Mouse (Mus musculus) lung, embryonic 16.5 days (tissue): Measurements from ENCODE around the gene Celsr1. TPM values are rescaled to one million over a fixed set of nuclear protein-coding genes. Genes with fewer than 3 reads are reported as not detected.

Experiments
- ATAC-seq: fragments of 200-750 bp; cut with Nextera tagmentation; 2 replicates; pipeline ENCODE4 v1.8.0; 2017; ENCODE audit warnings: low read depth, mild to moderate bottlenecking, moderate library complexity
- H3K27ac ChIP-seq: fragments of 300-500 bp; sonication (generic); 2 replicates; pipeline ENCODE4 v1.5.1; 2014; ENCODE audit warnings: mild to moderate bottlenecking, control low read depth, low read length
- H3K27me3 ChIP-seq: fragments of 300-500 bp; sonication (generic); 2 replicates; pipeline ENCODE4 v1.6.1; 2014; ENCODE audit warnings: low read depth, low read length, mixed read lengths; ENCODE audit not compliant: control insufficient read depth, insufficient read depth
- H3K36me3 ChIP-seq: fragments of 300-500 bp; sonication (generic); 2 replicates; pipeline ENCODE4 v1.6.1; 2014; ENCODE audit warnings: low read length; ENCODE audit not compliant: control insufficient read depth, insufficient read depth
- H3K4me1 ChIP-seq: fragments of 300-500 bp; sonication (generic); replicated peaks from 2 replicates; pipeline ENCODE4 v1.6.1; 2014; ENCODE audit warnings: low read length, mixed read lengths; ENCODE audit not compliant: control insufficient read depth, insufficient read depth
- H3K4me2 ChIP-seq: fragments of 300-500 bp; sonication (generic); 2 replicates; pipeline ENCODE4 v1.6.1; 2014; ENCODE audit warnings: low read depth, low read length, control low read depth
- H3K4me3 ChIP-seq: fragments of 300-500 bp; sonication (generic); 2 replicates; pipeline ENCODE4 v1.5.1; 2014; ENCODE audit warnings: mild to moderate bottlenecking, low read length, control low read depth
- H3K9ac ChIP-seq: fragments of 300-500 bp; sonication (generic); 2 replicates; pipeline ENCODE4 v1.6.1; 2014; ENCODE audit warnings: low read length, control low read depth
- H3K9me3 ChIP-seq: fragments of 300-500 bp; sonication (generic); 2 replicates; pipeline ENCODE4 v1.6.1; 2016; ENCODE audit warnings: low read length; ENCODE audit not compliant: control insufficient read depth
- WGBS: fragments of 180-500 bp; shearing (Covaris S2); extraction: QIAGEN DNeasy Blood & Tissue Kit; methylation state at CpG from one replicate; pipeline ENCODE4 v1.1.7; 2014; 5-methylcytosine and 5-hydroxymethylcytosine counted together
- polyA plus RNA-seq: library from polyadenylated mRNA; unstranded; fragments of >200 nt; fragmentation: Nextera tagmentation; extraction: Ambion mirVana; gene quantifications from 2 replicates; pipeline ENCODE4 v1.2.1, GENCODE M21; 2015

The Celsr1 gene
- polyA plus RNA-seq, 1 experiment from 2014 or later = 3.6 TPM

DNA sequence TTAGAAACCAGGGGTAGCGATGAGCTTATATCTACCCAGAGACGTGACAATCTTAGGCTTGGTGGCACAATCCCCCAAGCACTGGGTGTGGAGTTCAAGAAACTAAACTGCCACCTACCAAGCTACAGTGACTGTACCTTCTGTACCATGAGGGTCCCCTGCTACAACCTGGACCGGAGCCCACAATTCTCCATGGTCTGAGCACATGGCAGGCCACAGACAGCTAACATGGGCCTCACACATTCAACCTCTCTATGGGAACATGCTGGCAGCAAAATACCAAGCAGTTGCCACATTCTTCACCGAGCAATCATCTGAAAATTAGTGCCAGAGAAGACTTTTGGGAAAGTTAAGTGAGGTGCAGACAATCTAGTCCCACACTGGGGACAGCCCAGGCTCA is 47.4 kb downstream of the Celsr1 start:
- no peak overlapping the region for H3K4me3 ChIP-seq
- WGBS = 85% methylated on average over 4 of the region's 4 CpGs
- ATAC-seq = no peak

DNA sequence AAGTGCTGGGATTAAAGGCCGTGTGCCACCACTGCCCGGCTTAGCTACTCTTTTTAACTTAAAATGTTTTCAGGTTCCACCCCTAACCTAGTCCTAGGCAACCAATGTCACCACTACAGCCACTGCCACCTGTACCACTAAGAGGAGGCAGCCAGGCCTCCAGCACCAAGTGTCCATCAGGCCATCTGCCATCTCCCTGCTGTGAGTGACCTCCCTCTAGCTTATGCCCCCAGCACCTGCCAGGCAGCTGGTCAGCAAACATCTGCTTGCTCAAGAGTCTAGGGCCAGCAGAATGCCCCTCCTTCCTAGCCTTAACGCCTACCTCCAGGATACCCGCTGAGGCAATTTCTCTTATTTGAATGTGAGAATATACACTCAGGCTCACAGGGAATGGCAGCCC is 48.0 kb downstream of the Celsr1 start:
- Histone ChIP-seq H3K4me1 (no peaks in the 10 kb centered on the region; the same call in 1 of the 2 replicates), H3K4me3 (no peak overlapping the region), H3K9me3 (no peaks in the 10 kb centered on the region), H3K36me3 (no peaks in the 10 kb centered on the region), H3K27me3 (no peaks in the 10 kb centered on the region), H3K9ac (no peak overlapping the region), H3K4me2 (no peak overlapping the region), H3K27ac (no peak overlapping the region)
- ATAC-seq = no peak
- WGBS = 61% methylated on average over 4 of the region's 4 CpGs

More for the DNA sequence above, 47.4 kb downstream of the Celsr1 start:
- peaks cover 5% of the 10 kb centered on the region for H3K4me1 ChIP-seq
- no peaks in the 10 kb centered on the region for H3K36me3 ChIP-seq
- no peak overlapping the region for H3K27ac ChIP-seq
- H3K4me2 ChIP-seq = no peak overlapping the region
- no peaks in the 10 kb centered on the region for H3K9me3 ChIP-seq
- no peak overlapping the region for H3K9ac ChIP-seq
- no peaks in the 10 kb centered on the region for H3K27me3 ChIP-seq

DNA sequence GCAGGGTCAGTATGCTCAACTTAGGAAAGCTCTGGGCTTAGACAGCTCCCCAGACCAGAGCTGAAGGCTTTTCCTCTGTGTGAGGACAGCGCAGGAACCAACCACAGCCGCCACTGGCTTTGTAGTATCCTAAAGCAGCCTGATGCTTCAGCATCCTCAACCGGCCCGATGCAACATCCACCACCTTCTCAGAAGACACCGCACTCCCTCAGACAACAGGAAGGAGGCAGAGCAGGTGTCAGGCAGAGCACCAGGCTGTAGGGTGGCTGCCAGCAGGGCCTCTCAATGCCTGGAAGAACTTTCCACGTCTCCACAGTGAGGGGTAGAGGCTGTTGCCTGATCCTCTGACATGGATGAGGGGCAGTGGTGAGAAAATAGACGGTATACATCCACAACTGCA is 50.4 kb downstream of the Celsr1 start:
- H3K9me3 ChIP-seq = no peaks in the 10 kb centered on the region
- no peaks in the 10 kb centered on the region for H3K27me3 ChIP-seq
- no peak overlapping the region for H3K4me3 ChIP-seq
- H3K36me3 ChIP-seq = no peaks in the 10 kb centered on the region
- no peaks in the 10 kb centered on the region; the same call in 1 of the 2 replicates for H3K4me1 ChIP-seq
- H3K4me2 ChIP-seq = no peak overlapping the region
- H3K27ac ChIP-seq = no peak overlapping the region
- 79% methylated on average over 7 of the region's 7 CpGs for WGBS
- ATAC-seq = no peak
- H3K9ac ChIP-seq = no peak overlapping the region

DNA sequence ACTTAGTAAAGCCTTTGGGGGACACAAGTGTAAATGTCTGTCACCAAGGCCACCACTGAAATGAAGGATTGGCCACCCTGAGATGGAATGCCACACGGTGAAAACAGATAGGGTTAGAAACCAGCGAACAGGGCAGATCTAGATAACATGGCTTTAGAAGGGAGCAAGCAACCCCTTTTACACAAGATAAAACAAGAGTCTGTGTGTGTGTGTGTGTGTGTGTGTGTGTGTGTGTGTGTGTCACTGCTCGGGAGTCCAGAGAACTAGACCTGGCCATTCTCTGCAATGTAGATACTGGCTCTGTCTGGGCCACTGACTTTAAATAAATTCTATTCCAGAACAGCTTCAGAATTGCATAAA is 51.2 kb downstream of the Celsr1 start:
- no peak overlapping the region for H3K9ac ChIP-seq
- H3K9me3 ChIP-seq = no peaks in the 10 kb centered on the region
- no peaks in the 10 kb centered on the region for H3K27me3 ChIP-seq
- ATAC-seq = no peak
- H3K4me2 ChIP-seq = no peak overlapping the region
- no peak overlapping the region for H3K27ac ChIP-seq
- H3K4me3 ChIP-seq = no peak overlapping the region
- no peaks in the 10 kb centered on the region for H3K36me3 ChIP-seq
- peaks cover under 1% of the 10 kb centered on the region for H3K4me1 ChIP-seq
- WGBS = 36% methylated on average over 3 of the region's 3 CpGs

DNA sequence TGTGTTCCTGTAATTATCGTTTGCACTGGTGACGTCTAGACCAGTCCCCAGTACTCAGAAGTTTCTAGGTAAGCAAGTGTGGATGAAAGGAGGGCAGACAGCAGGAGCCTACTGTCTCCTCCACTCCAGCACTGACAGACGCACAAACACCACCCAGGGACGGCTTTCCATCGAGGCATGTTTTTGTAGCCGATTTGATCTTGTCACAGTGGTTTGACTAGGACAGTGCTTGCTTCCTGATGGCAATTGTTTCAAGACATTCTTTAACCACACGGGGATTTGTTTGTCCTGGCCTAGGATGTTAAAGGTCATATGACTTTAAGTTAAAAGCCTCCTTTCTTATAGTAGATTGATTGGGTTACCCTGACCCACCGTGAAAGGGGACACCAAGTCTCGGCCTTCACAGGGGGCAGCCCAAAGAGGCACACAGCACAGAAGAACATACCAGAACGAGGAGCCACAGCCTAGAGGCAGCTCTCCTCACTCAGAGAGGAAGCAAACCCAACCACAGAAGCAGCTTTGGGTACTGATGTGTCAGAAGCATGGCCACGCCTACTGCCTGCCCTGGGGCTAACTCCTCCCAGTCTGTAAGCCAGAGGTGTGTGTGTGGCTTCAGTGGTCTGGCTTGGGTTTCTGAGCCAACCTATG is 51.7 kb downstream of the Celsr1 start:
- Histone ChIP-seq H3K27me3 (no peaks in the 10 kb centered on the region), H3K27ac (no peak overlapping the region)
- WGBS = 24% methylated on average over 11 of the region's 11 CpGs

DNA sequence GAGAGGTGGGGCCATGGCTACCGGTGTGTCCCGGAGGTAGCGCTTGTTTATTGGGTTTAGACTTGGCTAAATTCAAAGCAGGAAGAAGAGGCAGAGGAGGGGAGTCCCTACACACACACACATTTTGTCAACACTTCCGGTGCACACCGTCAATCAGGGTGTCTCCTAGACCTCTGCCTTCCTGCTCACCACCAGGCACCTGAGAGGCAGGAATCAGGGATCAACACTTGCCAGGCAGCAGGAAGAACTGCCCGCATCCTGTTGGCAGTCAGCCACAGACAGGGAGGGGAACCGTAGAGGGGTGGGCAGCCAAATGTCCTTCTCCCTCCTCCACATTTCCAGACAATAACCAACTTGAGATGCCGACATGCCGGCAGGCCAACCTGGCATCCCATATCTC is 56.5 kb downstream of the Celsr1 start:
- peak overlapping the region; percentile 50; the same call in 1 of the 2 replicates for H3K27ac ChIP-seq
- peak; percentile 45 for ATAC-seq
- no peak overlapping the region for H3K9ac ChIP-seq
- peaks cover 20% of the 10 kb centered on the region for H3K4me1 ChIP-seq
- H3K4me2 ChIP-seq = no peak overlapping the region
- 48% methylated on average over 9 of the region's 9 CpGs for WGBS
- no peaks in the 10 kb centered on the region for H3K27me3 ChIP-seq
- H3K4me3 ChIP-seq = no peak overlapping the region
- H3K36me3 ChIP-seq = no peaks in the 10 kb centered on the region
- no peaks in the 10 kb centered on the region for H3K9me3 ChIP-seq

More for the DNA sequence above, 51.7 kb downstream of the Celsr1 start:
- H3K9ac ChIP-seq = no peak overlapping the region
- H3K9me3 ChIP-seq = no peaks in the 10 kb centered on the region
- H3K4me3 ChIP-seq = no peak overlapping the region
- H3K36me3 ChIP-seq = no peaks in the 10 kb centered on the region
- H3K4me1 ChIP-seq = peaks cover 5% of the 10 kb centered on the region
- 0 out of 2 replicates have a peak, but pooled peaks have one; percentile 42 for ATAC-seq
- no peak overlapping the region for H3K4me2 ChIP-seq

DNA sequence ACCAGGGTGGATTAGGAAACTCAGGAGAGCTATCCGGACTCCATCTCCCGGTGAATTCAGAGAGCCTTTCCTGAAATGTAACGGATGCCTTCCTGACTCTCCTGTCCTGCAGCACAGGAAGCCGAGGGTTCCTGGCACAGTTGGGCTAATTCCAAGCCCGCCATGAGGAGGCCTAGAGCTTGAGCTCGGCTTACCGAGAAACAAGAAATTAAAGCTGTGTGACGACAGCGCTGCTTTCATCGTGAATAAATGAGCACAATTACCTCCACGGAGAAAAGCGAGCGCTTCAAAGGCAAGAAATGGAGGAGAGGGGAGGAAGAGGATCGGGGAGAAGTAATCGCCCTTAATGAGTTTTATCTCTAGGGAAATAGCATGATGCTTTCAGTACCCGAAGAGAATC is 57.8 kb downstream of the Celsr1 start:
- H3K36me3 ChIP-seq = no peaks in the 10 kb centered on the region
- no peak overlapping the region for H3K4me2 ChIP-seq
- peak overlapping the region; percentile 41 for H3K27ac ChIP-seq
- H3K9me3 ChIP-seq = no peaks in the 10 kb centered on the region
- H3K4me3 ChIP-seq = no peak overlapping the region
- peak overlapping the region; percentile 10; the same call in 1 of the 2 replicates for H3K9ac ChIP-seq
- 49% methylated on average over 16 of the region's 16 CpGs for WGBS
- peaks cover 23% of the 10 kb centered on the region for H3K4me1 ChIP-seq
- no peaks in the 10 kb centered on the region for H3K27me3 ChIP-seq
- ATAC-seq = no peak

DNA sequence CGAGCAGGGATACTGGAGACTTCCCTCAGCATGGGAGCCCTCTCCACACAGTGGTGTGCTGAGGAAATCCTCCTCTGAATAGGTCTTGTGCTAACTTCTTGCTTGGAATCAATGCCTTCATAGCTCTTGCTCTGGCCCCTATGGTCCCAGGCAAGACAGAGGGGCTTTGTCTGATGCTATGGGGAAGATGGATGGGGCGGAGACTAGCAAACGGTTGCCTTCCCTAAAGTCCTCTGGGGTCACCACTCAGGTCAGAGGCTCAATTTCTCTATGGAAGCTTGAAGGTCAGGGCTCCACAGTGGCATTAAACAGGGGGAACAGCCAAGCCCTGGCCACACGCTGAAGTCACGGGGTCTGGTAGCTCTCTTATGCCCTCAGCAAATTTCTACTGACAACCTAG is 62.0 kb downstream of the Celsr1 start:
- no peaks in the 10 kb centered on the region for H3K27me3 ChIP-seq
- H3K9me3 ChIP-seq = no peaks in the 10 kb centered on the region
- peaks cover 43% of the 10 kb centered on the region for H3K4me1 ChIP-seq
- no peaks in the 10 kb centered on the region for H3K36me3 ChIP-seq
- no peak overlapping the region for H3K4me3 ChIP-seq
- 63% methylated on average over 5 of the region's 5 CpGs for WGBS
- H3K9ac ChIP-seq = no peak overlapping the region
- ATAC-seq = no peak
- H3K4me2 ChIP-seq = no peak overlapping the region
- no peak overlapping the region for H3K27ac ChIP-seq

DNA sequence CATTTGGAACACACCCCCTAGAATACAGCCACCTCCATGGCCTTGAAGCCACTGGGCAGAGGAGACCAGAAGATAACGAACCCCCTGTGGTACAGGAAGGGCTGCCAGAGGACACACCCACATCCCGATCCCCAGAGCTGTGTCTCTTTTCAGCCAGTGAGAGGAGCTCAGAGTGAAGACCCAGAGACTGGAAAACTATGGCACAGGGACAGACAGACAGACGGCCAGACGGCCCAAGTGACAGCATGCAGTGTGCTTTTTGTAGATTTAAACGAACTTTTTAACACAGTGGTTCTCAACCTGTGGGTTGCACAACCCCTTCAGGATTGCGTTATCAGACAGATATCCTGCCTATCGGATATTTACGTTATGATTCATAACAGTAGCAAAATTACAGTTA is 63.1 kb downstream of the Celsr1 start:
- no peaks in the 10 kb centered on the region for H3K9me3 ChIP-seq
- no peaks in the 10 kb centered on the region for H3K27me3 ChIP-seq
- H3K4me1 ChIP-seq = peaks cover 36% of the 10 kb centered on the region
- 31% methylated on average over 8 of the region's 8 CpGs for WGBS
- no peak for ATAC-seq
- no peaks in the 10 kb centered on the region for H3K36me3 ChIP-seq
- peak overlapping the region; percentile 23; the same call in 1 of the 2 replicates for H3K4me2 ChIP-seq
- peak overlapping the region; percentile 92 for H3K27ac ChIP-seq
- H3K9ac ChIP-seq = no peak overlapping the region
- H3K4me3 ChIP-seq = no peak overlapping the region
